Mouse (Mus musculus) midbrain, embryonic 14.5 days (tissue): ENCODE data around the gene Dnttip1. TPM values are rescaled to one million over a fixed set of nuclear protein-coding genes. Genes with fewer than 3 reads are reported as not detected.

Source experiments
- ATAC-seq: fragments of 200-750 bp; cut with Nextera tagmentation; 2 replicates; pipeline ENCODE4 v1.8.0; 2017; ENCODE audit warnings: moderate number of reproducible peaks, moderate library complexity; ENCODE audit not compliant: low FRiP score, low TSS enrichment
- DNase-seq: peaks from one replicate; pipeline ENCODE4 v3.0.0-alpha.2; 2015
- H3K27ac ChIP-seq: fragments of 300-500 bp; sonication (generic); replicated peaks from 2 replicates; pipeline ENCODE4 v1.5.1; 2014; ENCODE audit warnings: mild to moderate bottlenecking, low read depth, low read length, moderate library complexity
- H3K27me3 ChIP-seq: fragments of 300-500 bp; sonication (generic); 2 replicates; pipeline ENCODE4 v1.6.1; 2014; ENCODE audit warnings: low read length, control low read depth, mixed read lengths; ENCODE audit not compliant: control insufficient read depth, insufficient read depth
- H3K36me3 ChIP-seq: fragments of 300-500 bp; sonication (generic); 2 replicates; pipeline ENCODE4 v1.6.1; 2014; ENCODE audit warnings: low read length, control low read depth; ENCODE audit not compliant: control insufficient read depth, insufficient read depth
- H3K4me1 ChIP-seq: fragments of 300-500 bp; sonication (generic); 2 replicates; pipeline ENCODE4 v1.6.1; 2014; ENCODE audit warnings: mild to moderate bottlenecking, antibody characterized with exemption, low read length, control low read depth; ENCODE audit not compliant: control insufficient read depth, insufficient read depth
- H3K4me2 ChIP-seq: fragments of 300-500 bp; sonication (generic); 2 replicates; pipeline ENCODE4 v1.6.1; 2014; ENCODE audit warnings: mild to moderate bottlenecking, low read length, moderate library complexity
- H3K4me3 ChIP-seq: fragments of 300-500 bp; sonication (generic); replicated peaks from 2 replicates; pipeline ENCODE4 v1.5.1; 2014; ENCODE audit warnings: low read depth, low read length
- H3K9ac ChIP-seq: fragments of 300-500 bp; sonication (generic); replicated peaks from 2 replicates; pipeline ENCODE4 v1.6.1; 2014; ENCODE audit warnings: mild to moderate bottlenecking, low read length, moderate library complexity
- H3K9me3 ChIP-seq: fragments of 300-500 bp; sonication (generic); 2 replicates; pipeline ENCODE4 v1.6.1; 2016; ENCODE audit warnings: low read length, control low read depth, mixed read lengths; ENCODE audit not compliant: control insufficient read depth
- WGBS: fragments of 180-500 bp; shearing (Covaris S2); extraction: QIAGEN DNeasy Blood & Tissue Kit; methylation state at CpG from one replicate; pipeline ENCODE4 v1.1.7; 2014; 5-methylcytosine and 5-hydroxymethylcytosine counted together
- polyA plus RNA-seq: library from polyadenylated mRNA; unstranded; fragments of >200 nt; fragmentation: Nextera tagmentation; extraction: Ambion mirVana; gene quantifications from 2 replicates; pipeline ENCODE4 v1.2.1, GENCODE M21; 2014

Gene Dnttip1
- polyA plus RNA-seq, 1 experiment from 2014 or later, result 55.0 TPM

DNA sequence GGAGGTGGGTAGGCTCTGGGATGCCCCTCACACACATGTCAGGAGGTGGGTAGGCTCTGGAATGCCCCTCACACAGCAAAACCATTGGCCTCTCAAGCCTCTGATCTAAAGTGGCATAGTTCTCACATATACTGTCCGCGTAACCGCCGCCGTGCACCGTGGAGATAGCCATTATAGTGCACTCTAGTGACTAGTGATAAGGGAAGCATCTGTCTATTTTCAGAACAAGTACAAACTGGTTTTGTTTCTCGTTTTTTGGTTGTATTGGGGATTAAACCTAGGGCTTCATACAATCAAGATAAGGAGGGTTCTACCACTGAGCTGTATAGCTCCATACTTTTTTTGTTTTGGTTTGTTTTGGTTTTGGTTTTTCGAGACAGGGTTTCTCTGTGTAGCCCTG is 70.0 kb downstream of the Dnttip1 start:
- WGBS, result 88% methylated on average over 8 of the region's 8 CpGs
- Histone ChIP-seq H3K4me3 (no peak overlapping the region), H3K4me1 (no peaks in the 10 kb centered on the region), H3K9me3 (no peaks in the 10 kb centered on the region), H3K4me2 (no peak overlapping the region), H3K9ac (no peak overlapping the region), H3K27me3 (no peaks in the 10 kb centered on the region), H3K36me3 (peaks cover 23% of the 10 kb centered on the region), H3K27ac (no peak overlapping the region)
- ATAC-seq, result no peak
- DNase-seq, result no peak

DNA sequence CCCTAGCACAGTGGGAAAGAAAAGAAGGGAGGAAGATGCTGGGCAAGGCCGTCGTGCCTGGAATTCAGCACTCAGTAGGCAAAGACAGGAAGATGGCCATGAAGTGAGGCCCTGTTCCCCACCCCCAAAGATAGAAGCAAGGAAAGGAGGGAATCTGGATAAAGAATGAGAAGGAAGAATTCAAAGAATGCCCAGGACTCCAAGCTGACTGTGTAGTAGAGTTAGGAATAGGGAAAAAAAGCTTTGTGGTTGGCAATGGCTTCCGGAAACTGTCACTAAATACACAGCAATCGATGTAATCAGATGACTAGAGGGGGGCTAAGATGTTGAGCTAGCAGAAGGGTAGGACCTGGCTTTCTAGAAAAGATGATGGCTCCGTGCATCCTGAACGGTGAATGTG is 71.4 kb downstream of the Dnttip1 start:
- Histone ChIP-seq H3K36me3 (peaks cover 33% of the 10 kb centered on the region), H3K27ac (no peak overlapping the region), H3K4me1 (peaks cover 2% of the 10 kb centered on the region; the same call in 1 of the 2 replicates), H3K9me3 (no peaks in the 10 kb centered on the region), H3K4me3 (no peak overlapping the region), H3K4me2 (no peak overlapping the region), H3K27me3 (no peaks in the 10 kb centered on the region), H3K9ac (no peak overlapping the region)
- ATAC-seq (no peak), DNase-seq (no peak)
- WGBS, result 89% methylated on average over 6 of the region's 6 CpGs

DNA sequence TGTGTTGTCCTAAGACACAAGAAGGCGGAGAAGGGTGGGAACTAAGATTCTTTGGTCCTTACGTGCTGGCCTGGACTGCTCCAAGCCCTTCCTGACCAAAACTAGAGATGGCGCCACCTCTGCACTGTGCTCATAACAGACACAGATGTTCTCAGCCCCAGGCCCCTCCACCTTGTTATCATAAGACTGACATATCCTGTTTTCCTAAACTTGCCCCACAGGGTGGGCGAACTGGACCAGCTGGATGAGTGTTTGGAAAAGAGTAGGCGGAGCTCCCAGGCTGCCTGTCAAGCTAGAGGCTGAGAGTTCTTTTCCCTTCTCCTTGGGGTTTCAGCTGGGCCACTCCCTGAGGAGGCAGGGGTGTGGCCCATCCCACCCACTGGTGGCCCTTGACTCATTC is 71.9 kb downstream of the Dnttip1 start:
- H3K9ac ChIP-seq, result no peak overlapping the region
- peaks cover 5% of the 10 kb centered on the region; the same call in 1 of the 2 replicates for H3K4me1 ChIP-seq
- no peaks in the 10 kb centered on the region for H3K9me3 ChIP-seq
- H3K36me3 ChIP-seq, result peaks cover 31% of the 10 kb centered on the region
- H3K27me3 ChIP-seq, result no peaks in the 10 kb centered on the region
- no peak overlapping the region for H3K4me2 ChIP-seq
- WGBS, result 80% methylated on average over 5 of the region's 5 CpGs
- ATAC-seq, result no peak
- no peak overlapping the region for H3K4me3 ChIP-seq
- no peak for DNase-seq
- no peak overlapping the region for H3K27ac ChIP-seq

Other genes starting within 250 kb of the Dnttip1 start
- 98.9 and 115 TPM in 2 replicates for gene Pigt, start 248.5 kb upstream of the Dnttip1 start, polyA plus RNA-seq
- 0.61 and 1.2 TPM in 2 replicates for gene Wfdc2, start 183.6 kb upstream of the Dnttip1 start, polyA plus RNA-seq
- gene Spint3, start 172.5 kb upstream of the Dnttip1 start, polyA plus RNA-seq, result not detected in 2 replicates
- not detected in 2 replicates for gene Wfdc6a, start 160.5 kb upstream of the Dnttip1 start, polyA plus RNA-seq
- not detected in 2 replicates for gene Eppin, start 152.4 kb upstream of the Dnttip1 start, polyA plus RNA-seq
- gene Wfdc6b, start 132.5 kb upstream of the Dnttip1 start, polyA plus RNA-seq, result not detected in 2 replicates
- not detected in 2 replicates for gene Wfdc8, start 132.4 kb upstream of the Dnttip1 start, polyA plus RNA-seq
- gene Wfdc16, start 107.2 kb upstream of the Dnttip1 start, polyA plus RNA-seq, result not detected in 2 replicates
- not detected in 2 replicates for gene Wfdc10, start 89.9 kb upstream of the Dnttip1 start, polyA plus RNA-seq
- gene Wfdc9, start 89.4 kb upstream of the Dnttip1 start, polyA plus RNA-seq, result not detected in 2 replicates
- not detected in 2 replicates for gene Wfdc11, start 71.9 kb upstream of the Dnttip1 start, polyA plus RNA-seq
- gene Wfdc13, start 60.9 kb upstream of the Dnttip1 start, polyA plus RNA-seq, result not detected in 2 replicates
- gene Spint4, start 47.5 kb upstream of the Dnttip1 start, polyA plus RNA-seq, result not detected in 2 replicates
- gene Spint5, start 30.7 kb upstream of the Dnttip1 start, polyA plus RNA-seq, result not detected in 2 replicates
- gene Wfdc3, start 52 bp upstream of the Dnttip1 start, polyA plus RNA-seq, result 0.80 and 1.1 TPM in 2 replicates
- 45.9 and 85.7 TPM in 2 replicates for gene Ube2c, start 23.9 kb downstream of the Dnttip1 start, polyA plus RNA-seq
- not detected in 2 replicates for gene Tnnc2, start 34.0 kb downstream of the Dnttip1 start, polyA plus RNA-seq
- 22.1 and 34.5 TPM in 2 replicates for gene Snx21, start 39.8 kb downstream of the Dnttip1 start, polyA plus RNA-seq
- gene Acot8, start 58.9 kb downstream of the Dnttip1 start, polyA plus RNA-seq, result 17.1 and 18.5 TPM in 2 replicates
- 14.7 and 15.6 TPM in 2 replicates for gene Zswim3, start 59.1 kb downstream of the Dnttip1 start, polyA plus RNA-seq
- gene Zswim1, start 76.7 kb downstream of the Dnttip1 start, polyA plus RNA-seq, result 27.8 and 30.5 TPM in 2 replicates
- gene Spata25, start 82.6 kb downstream of the Dnttip1 start, polyA plus RNA-seq, result 0.29 TPM in 1 of 2 replicates, not detected in the other
- 77.1 and 88.2 TPM in 2 replicates for gene Ctsa, start 86.9 kb downstream of the Dnttip1 start, polyA plus RNA-seq
- 5.1 and 6.9 TPM in 2 replicates for gene Neurl2, start 87.5 kb downstream of the Dnttip1 start, polyA plus RNA-seq
- gene Pltp, start 111.7 kb downstream of the Dnttip1 start, polyA plus RNA-seq, result 29.8 and 91.1 TPM in 2 replicates
- gene Pcif1, start 133.3 kb downstream of the Dnttip1 start, polyA plus RNA-seq, result 92.8 and 99.5 TPM in 2 replicates
- 13.9 and 15.5 TPM in 2 replicates for gene Zfp335, start 165.8 kb downstream of the Dnttip1 start, polyA plus RNA-seq
- gene Mmp9, start 194.8 kb downstream of the Dnttip1 start, polyA plus RNA-seq, result 29.7 and 29.9 TPM in 2 replicates
- 53.8 and 63.0 TPM in 2 replicates for gene Slc12a5, start 214.8 kb downstream of the Dnttip1 start, polyA plus RNA-seq